Mouse (Mus musculus) cerebellum, adult 18-20 months (tissue): ENCODE measurements at regions not wholly inside any gene's neighbourhood (a gene's known extent, or its start where the extent isn't known, plus 50 kb on each side); places are given as distances from the start of the nearest gene placed in this dataset.

Experiments
- DNase-seq, 2 experiments: peaks; one replicate each; pipeline ENCODE4 v3.0.0; 2021

DNA sequence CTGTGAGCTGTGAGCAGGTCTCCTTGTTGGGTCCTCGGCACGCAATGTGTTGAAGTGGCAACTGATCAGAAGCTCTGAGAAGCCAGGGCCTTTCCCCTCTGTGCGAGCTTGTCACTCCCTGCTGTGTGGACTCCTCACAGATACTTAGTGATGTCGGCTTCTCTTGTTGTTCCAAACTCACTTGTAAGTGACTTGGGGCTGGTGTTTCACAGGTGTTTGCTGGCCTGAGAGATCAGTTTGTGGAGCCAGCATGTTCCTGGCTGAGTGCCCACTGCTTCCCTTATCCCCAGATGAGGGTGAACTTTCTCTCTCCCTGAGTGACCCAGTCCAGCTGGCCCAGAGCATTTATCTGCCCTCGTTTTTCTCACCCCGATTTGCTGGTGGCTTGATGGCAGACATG lies 247.8 kb upstream of the Kcnab2 start:
- DNase-seq, result no peak

DNA sequence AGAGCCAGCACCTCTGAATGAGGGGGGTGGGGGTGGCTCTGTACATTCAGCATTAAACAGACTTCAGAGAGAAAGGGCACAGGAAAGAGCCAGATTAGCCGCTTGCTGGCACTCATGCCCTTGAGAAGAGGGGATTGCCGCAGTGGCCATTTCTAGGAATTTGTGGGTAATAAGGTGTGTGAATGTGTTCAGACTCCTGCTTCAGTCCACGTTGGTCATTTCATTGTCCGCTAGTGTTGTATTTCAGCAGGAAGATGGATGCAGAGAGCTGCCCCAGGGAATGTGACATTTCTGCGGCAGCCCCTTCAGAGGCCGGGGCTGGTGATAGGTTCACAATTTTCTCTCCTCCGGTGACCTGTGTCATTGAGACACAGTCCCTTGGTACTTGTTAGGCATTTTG lies 247.1 kb upstream of the Kcnab2 start:
- DNase-seq, result no peak

DNA sequence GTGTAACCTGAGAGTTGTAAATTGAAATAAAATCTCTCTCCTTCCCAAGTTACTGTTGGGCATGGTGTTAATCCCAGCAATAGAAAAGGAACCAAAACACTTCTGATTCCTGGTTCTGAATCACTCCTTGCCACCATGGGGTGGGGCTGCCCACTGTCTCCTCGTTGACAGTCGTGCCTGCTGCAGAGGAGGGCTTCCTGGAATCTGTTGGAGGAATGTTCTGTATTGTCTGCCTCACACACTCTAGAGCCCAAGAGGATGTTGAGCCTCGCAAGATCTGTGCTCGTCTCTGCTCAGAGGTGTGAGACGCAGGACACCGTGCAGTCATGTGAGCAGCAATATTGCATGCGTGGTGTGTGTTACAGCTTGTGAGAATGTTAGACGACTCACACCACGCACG lies 246.4 kb upstream of the Kcnab2 start:
- no peak for DNase-seq

DNA sequence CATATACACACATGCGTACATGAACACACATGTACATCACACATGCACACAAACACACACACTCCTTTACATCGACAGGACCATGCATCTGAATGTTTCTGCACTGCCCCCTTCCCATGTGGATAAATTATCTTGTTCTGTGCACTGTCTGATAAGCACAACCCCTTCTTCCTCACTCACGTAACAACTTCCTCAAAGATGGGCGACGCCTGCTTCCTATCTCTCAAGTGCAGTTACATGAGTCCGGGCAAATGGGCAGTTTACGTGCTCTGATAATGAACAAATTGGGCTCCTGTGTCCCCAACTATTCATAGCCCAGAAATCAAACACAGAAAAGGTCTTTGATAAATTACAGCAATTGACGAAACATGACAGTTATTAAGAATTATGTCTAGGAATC lies 242.9 kb upstream of the Kcnab2 start:
- DNase-seq, result no peak

DNA sequence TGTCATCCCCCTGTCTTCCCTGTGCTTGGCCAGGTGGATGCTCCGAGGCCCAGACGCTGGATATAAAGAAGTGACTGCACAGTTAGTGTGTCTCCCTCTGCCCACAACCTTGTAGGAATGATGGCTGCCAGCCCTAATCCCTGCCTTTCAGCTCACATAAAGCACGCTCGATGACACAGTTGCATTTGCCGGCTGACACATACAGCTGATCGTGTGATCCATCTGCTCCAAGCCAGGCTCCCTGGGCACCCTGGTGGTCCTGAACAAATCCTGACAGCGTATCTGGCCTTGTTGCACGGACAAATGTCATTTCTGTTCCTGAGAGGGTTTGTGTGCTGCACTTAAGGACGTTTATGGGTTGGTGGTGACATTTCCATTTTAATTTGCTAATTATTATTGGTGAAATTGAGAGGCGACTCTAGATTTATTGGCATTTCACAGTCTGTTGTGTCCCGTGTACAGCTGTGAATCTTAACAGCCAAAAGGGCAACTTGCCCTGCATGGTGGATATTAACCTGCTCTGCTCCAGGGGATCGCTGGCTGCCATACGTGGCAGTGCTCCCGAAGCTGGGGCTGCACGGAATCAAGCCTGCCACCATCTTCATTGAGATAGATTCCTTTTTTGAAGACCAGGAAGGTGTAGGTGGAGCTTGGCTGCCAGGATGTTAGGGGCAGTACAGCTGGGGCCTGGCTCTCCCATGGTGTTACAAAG lies 241.9 kb upstream of the Kcnab2 start:
- DNase-seq, result no peak

DNA sequence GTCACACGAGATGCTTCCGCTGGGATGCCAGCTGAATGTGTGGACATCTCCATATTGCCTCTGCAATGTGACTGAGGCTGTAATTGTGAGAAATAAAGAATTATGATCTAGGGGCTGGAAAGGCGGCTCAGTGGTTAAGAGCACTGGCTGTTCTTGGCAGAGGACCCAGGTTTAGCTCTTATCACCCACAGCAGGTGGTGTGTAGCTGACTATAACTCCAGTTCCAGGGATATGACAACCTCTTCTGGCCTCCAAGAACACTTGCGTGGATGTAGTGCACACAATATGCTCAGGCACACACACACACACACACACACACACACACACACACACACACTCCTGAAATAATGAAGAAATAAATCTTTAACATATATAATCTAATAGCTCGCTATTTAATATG lies 232.7 kb upstream of the Kcnab2 start:
- DNase-seq, result no peak

DNA sequence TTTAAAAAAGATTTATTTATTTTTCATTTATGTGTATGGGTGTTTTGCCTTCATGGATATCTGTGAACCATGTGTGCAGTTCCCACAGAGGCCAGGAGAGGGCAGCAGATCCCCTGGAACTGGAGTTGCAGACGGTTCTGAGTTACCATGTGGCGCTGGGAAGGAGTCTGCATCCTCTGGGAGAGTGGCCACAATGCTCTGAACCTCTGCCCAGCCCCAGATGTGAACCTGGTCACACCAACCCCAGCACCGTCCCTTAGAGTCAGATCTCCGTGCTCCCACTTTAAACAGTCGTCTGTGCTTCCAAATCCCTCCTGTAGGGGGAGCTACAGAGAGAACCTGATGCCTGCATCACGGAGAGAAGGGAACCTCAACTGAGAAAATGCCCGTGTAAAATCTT lies 222.5 kb upstream of the Kcnab2 start:
- DNase-seq, result no peak

DNA sequence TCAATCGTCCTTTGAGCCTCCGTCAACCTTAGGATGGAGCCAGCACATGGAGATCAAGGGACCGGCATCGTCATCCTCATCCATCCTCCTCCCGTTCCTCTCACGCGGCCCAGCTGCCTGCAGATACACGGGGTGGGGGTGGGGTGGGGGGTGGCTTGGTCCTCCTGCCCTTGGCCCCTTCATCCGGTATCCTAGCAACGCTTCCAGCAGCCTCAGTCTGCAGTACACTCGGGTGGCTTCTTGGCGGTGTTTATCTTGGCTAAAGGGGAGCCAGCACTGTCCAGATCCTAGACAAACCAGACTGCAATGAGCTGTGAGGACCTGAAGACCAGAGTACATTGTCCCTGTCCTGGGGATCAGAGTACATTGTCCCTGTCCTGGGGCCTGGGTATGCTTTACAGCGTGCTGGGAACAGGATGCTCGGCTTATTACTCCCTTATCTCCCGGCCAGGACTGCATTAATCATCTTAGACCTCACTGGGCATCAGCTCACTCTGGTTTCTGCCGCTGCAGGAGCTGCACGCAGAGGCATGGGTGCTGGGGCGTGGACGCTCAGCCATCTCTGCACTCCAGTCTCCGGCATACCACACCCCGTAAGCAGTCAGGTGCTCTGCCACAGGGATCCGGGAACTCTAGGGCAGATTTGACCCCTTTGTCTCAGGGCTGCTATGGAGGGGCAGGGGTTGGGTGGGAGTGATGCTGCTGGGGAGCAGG lies 219.7 kb upstream of the Kcnab2 start:
- DNase-seq, result peak in 1 of 2 experiments; percentile 18

DNA sequence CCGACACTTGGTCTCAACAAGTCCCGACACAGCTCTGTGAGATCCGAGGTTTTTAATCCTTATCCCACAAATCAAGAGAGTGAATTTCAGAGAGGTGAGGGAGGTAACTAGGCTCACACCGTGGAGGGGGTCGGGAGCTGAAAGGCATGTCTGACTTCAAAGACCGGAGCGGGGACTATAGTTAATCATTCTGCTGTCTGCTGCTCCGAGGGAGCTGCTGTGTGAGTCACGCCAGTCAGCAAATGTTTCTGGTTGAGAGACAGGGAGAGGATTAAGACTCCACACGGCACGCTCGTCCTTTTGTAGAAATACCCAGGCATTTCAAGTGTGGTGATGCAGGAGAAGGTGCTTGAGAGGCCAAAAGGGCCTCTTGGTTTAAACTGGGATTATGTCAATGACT lies 214.1 kb upstream of the Kcnab2 start:
- no peak for DNase-seq

DNA sequence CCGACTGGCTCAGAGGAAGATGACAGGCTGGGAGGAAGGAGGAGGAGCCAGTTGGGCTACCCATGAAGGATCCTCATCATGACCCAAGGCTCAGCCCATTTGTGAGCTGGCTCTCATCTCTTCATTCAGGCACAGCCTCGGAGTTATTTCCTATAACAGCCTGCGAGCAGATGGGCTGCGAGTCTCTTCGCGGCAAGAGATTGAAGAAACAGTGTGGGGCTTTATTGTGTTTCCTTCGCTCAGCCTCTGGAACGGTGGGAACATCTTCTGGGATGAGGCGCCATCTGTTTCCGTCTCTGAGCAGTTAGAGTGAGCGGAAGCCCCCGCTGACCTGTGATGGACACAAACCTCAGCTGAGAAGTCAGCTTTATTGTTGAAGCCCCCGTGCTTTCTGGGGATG lies 213.6 kb upstream of the Kcnab2 start:
- DNase-seq, result no peak

DNA sequence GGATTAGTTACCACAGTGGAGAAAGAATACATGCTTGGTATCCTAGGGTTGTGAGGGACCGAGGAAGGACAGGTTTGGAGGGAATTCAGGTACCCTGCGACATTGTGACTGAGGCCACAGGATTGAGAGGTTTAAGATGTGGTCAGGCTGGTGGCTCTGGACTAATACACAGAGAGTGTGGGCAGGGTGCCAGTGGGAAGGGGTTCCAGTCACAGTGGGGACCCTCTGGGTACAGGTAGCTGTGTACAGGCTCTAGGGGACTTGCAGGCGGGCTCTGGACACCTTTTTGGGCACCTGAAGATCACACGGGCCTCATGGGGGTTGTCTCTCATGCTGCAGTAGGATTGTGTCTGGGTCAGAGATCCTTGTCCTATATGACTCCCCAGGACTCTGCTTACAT lies 213.1 kb upstream of the Kcnab2 start:
- DNase-seq, result no peak

DNA sequence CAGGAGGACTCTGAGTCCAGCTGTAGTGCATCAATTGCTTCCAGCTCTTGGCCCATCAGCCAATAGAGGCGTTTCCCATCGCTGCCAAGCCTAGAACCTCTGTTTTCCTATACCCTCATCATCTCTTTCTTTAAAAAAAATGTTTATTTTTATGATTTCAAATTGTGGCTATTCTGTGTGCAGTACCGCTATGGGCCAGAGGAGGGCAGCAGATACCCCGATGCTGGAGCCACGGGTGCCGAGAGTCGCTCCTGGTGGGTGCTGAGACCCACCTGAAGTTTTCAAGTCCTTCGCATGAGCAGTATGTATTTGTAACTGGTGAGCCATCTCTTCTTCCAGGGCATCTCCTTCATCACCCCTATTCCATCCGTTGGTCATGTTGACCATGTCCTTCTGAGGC lies 212.2 kb upstream of the Kcnab2 start:
- DNase-seq, result no peak

DNA sequence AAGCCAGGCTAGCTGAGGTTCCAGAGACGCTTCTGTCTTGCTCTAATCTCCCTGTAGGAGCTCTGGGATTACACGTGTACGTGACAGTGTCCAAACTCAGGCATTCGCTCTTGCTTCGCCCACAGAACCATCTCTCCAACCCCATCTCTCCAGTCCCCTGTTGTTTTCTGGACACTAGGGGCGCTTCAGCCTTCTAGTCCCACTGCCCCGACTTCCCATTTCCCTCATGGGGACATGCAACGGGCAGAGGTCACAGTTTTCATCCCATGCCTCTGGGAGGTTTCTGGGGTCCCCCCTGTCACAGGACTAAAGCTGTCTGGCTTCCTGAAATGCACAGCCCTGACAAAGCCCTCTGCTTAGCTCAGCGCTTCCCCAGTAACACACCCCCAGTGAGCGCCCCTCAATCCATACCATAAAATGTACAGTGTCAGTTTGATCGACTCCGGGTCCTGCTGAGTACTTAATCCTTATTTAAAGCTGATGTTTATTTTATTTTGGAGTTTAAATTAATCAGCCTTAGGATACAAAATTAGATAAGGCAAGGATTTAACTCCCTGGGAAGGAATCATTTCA lies 208.9 kb upstream of the Kcnab2 start:
- DNase-seq, result no peak

DNA sequence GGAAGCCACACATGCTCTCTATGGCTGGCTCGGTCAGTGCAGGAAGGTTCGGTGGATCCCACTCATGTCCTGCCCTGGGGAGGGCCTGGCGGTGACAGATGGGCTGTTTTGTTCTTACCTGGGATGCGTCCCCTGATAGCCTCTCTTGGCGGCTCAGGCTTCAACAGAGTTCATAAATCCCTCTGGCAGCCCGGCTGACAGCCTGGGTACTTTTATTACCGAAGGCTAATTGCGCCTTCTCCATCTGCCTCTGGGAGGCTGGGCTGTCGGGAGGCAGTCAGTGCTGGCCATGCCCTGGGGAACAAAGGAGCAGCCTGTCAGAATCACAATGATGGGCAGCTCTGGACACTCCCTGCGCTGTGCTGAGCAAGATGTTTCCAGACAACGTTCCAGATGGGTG lies 196.5 kb upstream of the Kcnab2 start:
- no peak for DNase-seq

DNA sequence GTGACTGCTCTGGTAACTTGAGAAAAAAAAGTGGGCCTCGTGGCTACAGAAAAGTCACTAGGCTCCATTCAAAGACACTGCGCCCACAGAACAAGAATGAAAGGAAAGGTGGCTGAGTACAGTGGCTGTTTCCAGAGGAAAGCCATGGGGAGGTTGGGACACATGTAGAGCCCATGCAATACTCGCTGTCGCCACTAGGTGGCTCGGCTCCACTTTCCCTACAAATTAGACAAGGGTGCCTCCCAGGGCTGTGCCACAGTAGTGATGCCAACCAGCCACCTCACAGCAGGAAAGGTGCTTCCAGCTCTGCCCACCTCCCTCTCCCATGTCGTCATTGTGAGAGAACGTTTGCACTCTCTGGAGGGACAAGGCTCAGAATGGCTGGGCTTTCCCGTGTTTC lies 185.8 kb upstream of the Kcnab2 start:
- peak; percentile 13 to 27 for DNase-seq

DNA sequence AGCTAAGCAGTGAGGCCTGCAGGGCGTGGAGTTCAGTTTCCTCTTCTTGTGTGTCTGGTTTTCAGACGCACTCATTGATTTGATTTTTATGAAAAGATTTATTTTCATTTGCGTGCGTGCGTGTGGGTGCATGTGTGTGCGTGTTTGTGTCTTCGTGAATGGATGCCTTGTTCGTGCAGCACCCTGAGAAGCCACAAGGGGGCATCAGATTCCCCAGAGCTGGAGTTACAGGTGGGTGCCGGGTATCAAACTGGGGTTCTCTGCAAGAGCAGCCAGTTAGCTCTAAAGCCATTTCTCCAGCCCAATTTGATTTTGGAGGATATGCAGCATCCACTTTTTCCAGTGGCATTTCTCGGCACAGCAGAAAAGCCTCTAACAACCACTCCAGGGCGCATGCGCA lies 185.4 kb upstream of the Kcnab2 start:
- DNase-seq, result no peak

DNA sequence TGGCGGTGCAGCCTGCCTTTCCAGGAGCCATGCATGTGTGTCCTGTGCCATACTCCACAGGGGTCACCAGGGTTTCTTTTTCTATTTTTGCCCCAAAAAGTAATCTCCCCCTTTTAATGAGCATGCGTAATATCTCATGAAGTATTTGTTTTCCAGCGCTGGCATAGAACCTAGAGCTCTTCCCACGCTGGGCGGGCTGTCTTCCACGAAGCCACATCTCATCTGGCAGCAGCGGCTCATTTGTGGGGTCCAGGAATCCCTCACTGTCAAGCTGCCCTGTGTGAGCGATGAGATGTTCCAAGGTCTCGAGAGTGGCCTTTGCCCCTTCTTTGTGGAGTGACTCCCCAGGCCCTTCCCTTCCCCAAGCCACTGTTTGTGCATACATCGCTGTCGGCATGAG lies 184.8 kb upstream of the Kcnab2 start:
- no peak for DNase-seq

DNA sequence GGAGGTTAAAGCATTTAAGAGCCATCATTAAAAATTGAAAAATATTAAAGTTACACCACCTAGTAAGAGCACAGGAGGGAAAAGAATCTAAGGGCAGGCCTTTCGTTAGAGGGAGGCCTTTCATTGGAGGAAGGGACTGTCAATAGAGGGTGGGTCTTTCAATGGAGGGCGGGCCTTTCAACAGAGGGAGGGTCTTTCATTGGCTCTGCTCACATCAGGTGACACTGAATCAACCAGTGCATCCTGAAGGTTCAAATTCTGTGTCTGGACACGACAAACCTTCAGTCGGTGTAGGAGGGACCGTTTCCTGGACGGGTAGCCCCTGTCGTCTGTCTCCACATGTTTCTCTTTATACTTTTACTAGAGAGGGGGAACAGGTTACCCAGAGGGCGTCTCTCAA lies 172.5 kb upstream of the Kcnab2 start:
- DNase-seq, result no peak

DNA sequence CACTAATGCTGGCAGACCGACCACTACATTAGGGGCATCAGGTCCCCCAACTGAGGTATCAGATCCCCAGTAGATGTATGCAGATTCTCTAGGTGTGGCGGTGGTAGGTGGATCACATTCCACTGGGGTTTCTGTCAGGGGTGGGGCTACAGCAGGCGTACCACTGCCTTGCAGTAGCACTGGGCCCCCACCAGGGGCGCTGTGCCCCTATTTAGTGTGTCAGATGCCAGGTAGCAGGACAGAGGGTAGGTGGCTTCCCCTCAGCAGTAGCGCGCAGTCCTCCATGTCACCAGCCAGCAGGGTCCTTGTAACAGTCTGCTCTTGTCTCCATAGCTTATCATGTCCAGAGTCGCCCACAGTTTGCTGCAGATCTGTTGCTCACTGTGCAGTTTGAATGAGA lies 169.9 kb upstream of the Kcnab2 start:
- peak; percentile 32 to 49 for DNase-seq

DNA sequence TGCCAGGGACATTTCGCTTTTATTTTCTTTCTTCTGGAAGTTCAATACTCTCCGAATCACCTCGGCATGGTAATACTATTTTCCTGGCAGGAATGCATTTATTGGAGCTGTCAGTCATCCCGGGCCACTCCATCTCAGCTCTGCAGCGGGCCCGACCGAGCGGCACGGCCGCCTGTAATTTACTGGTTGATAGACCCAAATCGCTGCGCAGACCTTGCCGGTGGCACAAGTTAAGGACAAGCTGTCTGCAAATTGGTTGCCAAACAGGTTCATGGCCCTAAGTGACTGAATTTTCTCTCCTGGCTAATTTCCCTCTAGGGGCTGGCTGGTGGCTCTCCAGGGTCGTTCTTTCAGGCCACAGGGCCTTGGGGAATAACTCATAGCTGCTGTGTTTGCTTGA lies 169.4 kb upstream of the Kcnab2 start:
- DNase-seq, result no peak

DNA sequence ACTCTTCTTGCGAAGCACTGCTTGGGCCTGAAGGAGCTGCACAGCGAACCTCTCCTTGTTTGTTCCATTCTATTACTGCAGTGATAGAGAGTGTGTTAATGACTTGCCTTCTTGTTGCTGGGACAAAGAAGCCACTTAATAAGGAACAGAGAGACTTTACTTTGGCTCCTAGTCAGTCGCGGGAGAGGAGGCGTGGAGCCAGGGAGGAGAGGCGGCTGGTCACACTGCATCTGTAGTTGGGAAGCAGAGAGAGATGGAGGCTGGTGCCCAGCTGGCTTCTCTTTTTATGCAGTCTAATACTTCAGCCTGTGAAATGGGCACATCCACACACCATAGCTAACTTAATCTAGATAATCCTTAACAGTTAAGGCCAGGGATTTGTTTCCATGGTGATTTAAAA lies 159.4 kb upstream of the Kcnab2 start:
- DNase-seq, result no peak

DNA sequence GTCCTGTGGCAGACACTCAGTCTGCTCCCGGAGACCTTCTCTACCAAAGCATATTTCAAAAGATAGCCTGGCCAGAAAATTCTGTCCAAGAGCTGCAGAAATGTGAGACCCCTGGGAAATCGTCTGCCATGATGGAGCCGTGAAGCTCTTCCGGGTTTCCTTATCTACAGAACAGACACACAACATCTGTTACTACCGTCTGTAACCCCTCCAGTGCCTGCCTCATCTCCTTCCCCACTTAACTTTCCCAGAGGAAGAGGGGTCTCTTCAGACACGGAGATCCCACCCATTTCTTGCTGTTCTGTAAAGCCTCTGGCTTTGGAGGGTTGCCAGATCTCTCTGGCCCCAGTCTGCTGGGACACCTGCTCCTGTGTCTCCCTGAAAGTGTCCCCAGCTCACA lies 156.2 kb upstream of the Kcnab2 start:
- no peak for DNase-seq

DNA sequence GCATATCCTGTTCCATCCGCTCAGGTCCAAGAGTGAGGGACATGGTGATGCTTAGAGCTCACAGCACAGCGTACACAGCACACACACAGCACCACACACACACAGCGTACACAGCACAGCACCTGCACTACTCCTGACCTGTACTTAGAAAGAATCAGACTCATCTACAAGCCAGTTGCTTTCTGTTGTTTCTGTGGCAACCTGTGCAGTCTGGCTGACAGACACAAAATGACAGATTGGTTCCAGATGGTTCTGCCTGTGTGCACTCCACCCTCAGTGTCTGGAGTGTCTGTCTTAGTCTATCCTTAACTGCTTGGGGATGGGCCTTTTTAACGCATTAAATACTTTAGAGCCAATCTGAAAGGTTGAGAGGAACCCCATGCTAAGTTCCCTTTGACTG lies 150.4 kb upstream of the Kcnab2 start:
- DNase-seq, result no peak
